Mouse (Mus musculus) erythroblast, embryonic 14.5 days (primary cell): ENCODE measurements at regions not wholly inside any gene's neighbourhood (a gene's known extent, or its start where the extent isn't known, plus 50 kb on each side); places are given as distances from the start of the nearest gene placed in this dataset.

Experiments used
- H3K27me3 ChIP-seq: 2 replicates; pipeline ENCODE4 v1.6.1; 2012; ENCODE audit warnings: inconsistent platforms; ENCODE audit not compliant: control insufficient read depth
- H3K36me3 ChIP-seq: 2 replicates; pipeline ENCODE4 v1.6.1; 2012; ENCODE audit warnings: mild to moderate bottlenecking, inconsistent platforms; ENCODE audit not compliant: control insufficient read depth
- H3K4me1 ChIP-seq: 2 replicates; pipeline ENCODE4 v1.6.1; 2012; ENCODE audit warnings: inconsistent platforms; ENCODE audit not compliant: control insufficient read depth
- H3K4me3 ChIP-seq: replicated peaks from 2 replicates; pipeline ENCODE3; 2012; ENCODE audit warnings: moderate library complexity, mild to moderate bottlenecking, inconsistent platforms
- H3K9me3 ChIP-seq: 2 replicates; pipeline ENCODE4 v1.6.1; 2012; ENCODE audit warnings: low read length, inconsistent platforms, mixed read lengths; ENCODE audit not compliant: control insufficient read depth
- GATA1 ChIP-seq: IDR thresholded peaks from 2 replicates; pipeline ENCODE4 v1.6.1; 2012; ENCODE audit warnings: low read length, inconsistent platforms, mixed read lengths
- TAL1 ChIP-seq: IDR thresholded peaks from 3 replicates; pipeline ENCODE4 v1.6.1; 2012; ENCODE audit warnings: low read length, inconsistent platforms, mixed read lengths

- H3K4me1 ChIP-seq, result no peaks in the 10 kb centered on the region
- H3K27me3 ChIP-seq, result no peaks in the 10 kb centered on the region
- H3K4me3 ChIP-seq, result no peak overlapping the region
- TF ChIP-seq GATA1, result no peak
- no peak for TF ChIP-seq TAL1
- no peaks in the 10 kb centered on the region for H3K9me3 ChIP-seq
- no peaks in the 10 kb centered on the region for H3K36me3 ChIP-seq
Observed at GRCm38 (mm10) chr7:36874004-36874403, 176.1 kb downstream of the Tshz3 start.

- H3K4me1 ChIP-seq, result no peaks in the 10 kb centered on the region
- no peaks in the 10 kb centered on the region for H3K36me3 ChIP-seq
- TF ChIP-seq TAL1, result no peak
- TF ChIP-seq GATA1, result no peak
- no peak overlapping the region for H3K4me3 ChIP-seq
- no peaks in the 10 kb centered on the region for H3K27me3 ChIP-seq
- no peaks in the 10 kb centered on the region for H3K9me3 ChIP-seq
Observed at GRCm38 (mm10) chr7:36877686-36878085, 179.8 kb downstream of the Tshz3 start.

GRCm38 (mm10) chr7:36892776-36893500, 195.0 kb downstream of the Tshz3 start:
- H3K4me1 ChIP-seq, result no peaks in the 10 kb centered on the region
- TF ChIP-seq GATA1, result no peak
- no peak for TF ChIP-seq TAL1
- no peak overlapping the region for H3K4me3 ChIP-seq
- H3K27me3 ChIP-seq, result no peaks in the 10 kb centered on the region
- no peaks in the 10 kb centered on the region for H3K36me3 ChIP-seq
- H3K9me3 ChIP-seq, result peaks cover 13% of the 10 kb centered on the region

GRCm38 (mm10) chr7:36896339-36896738, 198.4 kb downstream of the Tshz3 start:
- H3K9me3 ChIP-seq, result peaks cover 4% of the 10 kb centered on the region; the same call in 1 of the 2 replicates
- TF ChIP-seq GATA1 (no peak), TAL1 (no peak)
- H3K36me3 ChIP-seq, result no peaks in the 10 kb centered on the region
- no peaks in the 10 kb centered on the region for H3K27me3 ChIP-seq
- no peaks in the 10 kb centered on the region for H3K4me1 ChIP-seq
- H3K4me3 ChIP-seq, result no peak overlapping the region

GRCm38 (mm10) chr7:36901537-36901936, 203.6 kb downstream of the Tshz3 start:
- no peaks in the 10 kb centered on the region for H3K36me3 ChIP-seq
- no peaks in the 10 kb centered on the region for H3K27me3 ChIP-seq
- H3K4me3 ChIP-seq, result no peak overlapping the region
- TF ChIP-seq GATA1 (no peak), TAL1 (no peak)
- no peaks in the 10 kb centered on the region; the same call in 1 of the 2 replicates for H3K9me3 ChIP-seq
- H3K4me1 ChIP-seq, result no peaks in the 10 kb centered on the region

GRCm38 (mm10) chr7:36913304-36913703, 215.4 kb downstream of the Tshz3 start:
- peaks cover 2% of the 10 kb centered on the region; the same call in 1 of the 2 replicates for H3K9me3 ChIP-seq

GRCm38 (mm10) chr7:36914261-36914660, 216.3 kb downstream of the Tshz3 start:
- H3K4me1 ChIP-seq, result no peaks in the 10 kb centered on the region
- peaks cover 2% of the 10 kb centered on the region; the same call in 1 of the 2 replicates for H3K9me3 ChIP-seq
- no peak for TF ChIP-seq TAL1
- no peak for TF ChIP-seq GATA1
- H3K27me3 ChIP-seq, result no peaks in the 10 kb centered on the region
- H3K4me3 ChIP-seq, result no peak overlapping the region
- H3K36me3 ChIP-seq, result no peaks in the 10 kb centered on the region

More at GRCm38 (mm10) chr7:36913304-36913703, 215.4 kb downstream of the Tshz3 start:
- Histone ChIP-seq H3K4me1 (no peaks in the 10 kb centered on the region), H3K27me3 (no peaks in the 10 kb centered on the region), H3K36me3 (no peaks in the 10 kb centered on the region), H3K4me3 (no peak overlapping the region)
- TF ChIP-seq GATA1 (no peak), TAL1 (no peak)

- H3K4me3 ChIP-seq, result no peak overlapping the region
- TF ChIP-seq TAL1 (no peak), GATA1 (no peak)
Observed at GRCm38 (mm10) chr7:36915171-36915570, 217.3 kb downstream of the Tshz3 start.

GRCm38 (mm10) chr7:36917011-36917410, 219.1 kb downstream of the Tshz3 start:
- TF ChIP-seq GATA1 (no peak), TAL1 (no peak)
- Histone ChIP-seq H3K27me3 (no peaks in the 10 kb centered on the region), H3K9me3 (no peaks in the 10 kb centered on the region), H3K4me1 (no peaks in the 10 kb centered on the region), H3K4me3 (no peak overlapping the region), H3K36me3 (no peaks in the 10 kb centered on the region)

More at GRCm38 (mm10) chr7:36915171-36915570, 217.3 kb downstream of the Tshz3 start:
- Histone ChIP-seq H3K36me3 (no peaks in the 10 kb centered on the region), H3K9me3 (no peaks in the 10 kb centered on the region), H3K27me3 (no peaks in the 10 kb centered on the region), H3K4me1 (no peaks in the 10 kb centered on the region)

- Histone ChIP-seq H3K27me3 (no peaks in the 10 kb centered on the region), H3K36me3 (no peaks in the 10 kb centered on the region), H3K4me3 (no peak overlapping the region), H3K4me1 (no peaks in the 10 kb centered on the region), H3K9me3 (no peaks in the 10 kb centered on the region)
- no peak for TF ChIP-seq GATA1
- no peak for TF ChIP-seq TAL1
Observed at GRCm38 (mm10) chr7:36919413-36919812, 221.5 kb downstream of the Tshz3 start.
